Mouse (Mus musculus): ENCODE results near the gene Notch1. TPM values are rescaled to one million over a fixed set of nuclear protein-coding genes. Genes with fewer than 3 reads are reported as not detected.
A peak's percentile ranks its signal among the peaks of the same experiment; 100 is the strongest.

The Notch1 gene
- polyA plus RNA-seq, 1 experiment from 2014 or later = 47.5 TPM

DNA sequence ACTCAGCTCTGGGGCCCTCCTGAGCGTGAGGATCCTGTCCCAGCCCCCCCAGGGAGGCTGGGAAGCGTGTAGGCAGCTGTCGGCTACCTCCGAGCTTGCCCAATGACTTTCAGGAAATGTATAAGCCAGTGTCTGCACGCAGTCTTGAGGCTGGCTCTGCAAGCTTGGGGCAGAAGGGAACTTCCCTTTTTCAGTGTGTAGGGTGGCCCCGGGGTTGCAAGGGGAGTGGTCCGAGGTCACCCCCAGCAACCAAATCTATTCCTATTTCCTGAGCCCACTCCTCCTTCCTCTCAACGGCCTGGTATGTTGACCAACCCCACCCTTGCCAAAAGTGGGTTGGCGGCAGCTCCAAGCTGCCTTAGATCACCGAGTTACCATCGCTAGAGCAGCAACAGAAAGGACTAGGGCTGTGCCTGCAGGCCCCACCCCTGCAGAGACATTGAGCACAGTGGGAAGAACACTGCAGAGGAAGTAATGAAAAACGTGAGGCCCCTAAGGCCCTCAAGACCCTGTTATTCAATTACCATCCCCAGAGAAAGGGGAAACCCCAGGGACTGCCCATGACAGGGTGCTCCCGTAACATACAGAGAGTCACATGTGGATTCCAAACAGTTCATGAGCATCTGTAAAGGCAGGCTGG, 33.1 kb downstream of the Notch1 start:
- DNase-seq (ENCODE audit: low spot score, missing footprints) (no peak), ATAC-seq (ENCODE audit: low FRiP score) (no peak)
- H3K27ac ChIP-seq (ENCODE audit: low read depth, low read length) = no peak overlapping the region
- H3K27me3 ChIP-seq (ENCODE audit: control insufficient read depth, insufficient read depth, low read length) = no peaks in the 10 kb centered on the region
- peaks cover 51% of the 10 kb centered on the region for H3K36me3 ChIP-seq (ENCODE audit: control insufficient read depth, insufficient read depth, low read length)
- H3K4me1 ChIP-seq (ENCODE audit: control insufficient read depth, insufficient read depth, low read length) = peaks cover 59% of the 10 kb centered on the region
- no peaks in the 10 kb centered on the region for H3K9me3 ChIP-seq (ENCODE audit: control insufficient read depth, low read length)
- no peak overlapping the region for H3K4me2 ChIP-seq
- H3K9ac ChIP-seq (ENCODE audit: low read length) = no peak overlapping the region
- H3K4me3 ChIP-seq (ENCODE audit: low read depth, low read length) = no peak overlapping the region
- 68% methylated on average over 13 of the region's 13 CpGs for WGBS

- Histone ChIP-seq H3K4me3 (ENCODE audit: low read depth, low read length) (no peak overlapping the region), H3K9me3 (ENCODE audit: control insufficient read depth, low read length) (no peaks in the 10 kb centered on the region), H3K27me3 (ENCODE audit: control insufficient read depth, insufficient read depth, low read length) (no peaks in the 10 kb centered on the region), H3K9ac (ENCODE audit: low read length) (no peak overlapping the region), H3K27ac (ENCODE audit: low read depth, low read length) (no peak overlapping the region; the same call in 1 of the 2 replicates), H3K4me1 (ENCODE audit: control insufficient read depth, insufficient read depth, low read length) (peaks cover 55% of the 10 kb centered on the region), H3K4me2 (no peak overlapping the region), H3K36me3 (ENCODE audit: control insufficient read depth, insufficient read depth, low read length) (peaks cover 56% of the 10 kb centered on the region)
- ATAC-seq (ENCODE audit: low FRiP score) (no peak), DNase-seq (ENCODE audit: low spot score, missing footprints) (no peak)
- 93% methylated on average over 3 of the region's 3 CpGs for WGBS
These were observed 33.6 kb downstream of the Notch1 start for GRCm38 (mm10) chr2:26482824-26483223.

DNA sequence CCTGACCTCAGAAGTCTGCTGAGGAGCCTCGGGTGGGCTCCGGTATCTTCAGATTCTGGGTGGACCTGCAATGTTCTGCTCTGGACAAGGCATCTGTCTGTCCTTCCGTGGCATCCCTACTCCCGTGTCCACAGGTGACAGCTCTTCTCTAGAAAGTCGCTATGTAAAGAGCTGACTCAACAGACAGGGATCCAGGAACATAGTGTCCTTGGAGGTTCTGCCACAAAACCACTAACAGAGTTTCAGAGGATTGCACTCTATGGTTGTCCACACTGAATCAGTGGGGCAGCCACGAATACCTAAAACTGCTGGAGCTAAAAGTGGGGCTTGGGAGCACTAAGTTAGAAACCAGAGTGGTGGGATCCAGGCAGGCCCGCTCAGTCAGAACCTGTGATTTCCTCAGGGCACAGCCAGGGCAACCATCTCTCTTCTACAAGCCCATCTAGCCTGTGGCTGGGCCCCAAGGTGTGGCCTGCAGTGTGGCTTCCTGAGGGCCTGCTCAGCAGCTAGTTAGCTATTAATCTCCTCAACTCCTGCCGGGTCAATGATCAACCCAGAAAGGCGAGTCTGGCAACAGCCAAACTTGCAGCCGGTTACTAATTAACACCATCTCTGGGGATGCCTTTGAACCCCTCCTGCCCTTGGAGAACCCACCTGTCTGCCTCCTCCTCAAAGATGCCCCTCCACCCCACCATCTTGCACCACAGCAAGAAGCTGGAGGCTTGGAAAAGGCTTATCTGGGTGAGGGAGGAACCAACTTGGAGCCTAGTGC, 34.6 kb downstream of the Notch1 start:
- WGBS = 86% methylated on average over 10 of the region's 10 CpGs
- no peak for ATAC-seq (ENCODE audit: low FRiP score)
- H3K4me3 ChIP-seq (ENCODE audit: low read depth, low read length) = no peak overlapping the region

DNA sequence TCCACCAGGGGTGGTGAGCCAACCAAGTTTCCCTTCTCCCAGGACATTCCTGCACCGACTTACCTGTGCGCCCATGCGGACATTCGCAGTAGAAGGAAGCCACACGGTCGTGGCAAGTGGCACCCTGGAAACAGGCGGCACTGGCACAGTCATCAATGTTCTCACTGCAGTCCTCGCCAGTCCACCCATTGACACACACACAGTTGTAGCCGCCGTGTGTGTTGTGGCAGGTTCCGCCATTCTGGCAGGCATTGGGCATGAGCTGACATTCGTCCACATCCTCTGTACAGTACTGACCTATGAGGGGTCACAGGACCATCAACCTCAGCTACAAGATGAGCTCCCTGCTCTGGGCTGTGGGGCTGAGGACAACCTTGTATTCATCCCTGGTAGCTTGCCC, 35.6 kb downstream of the Notch1 start:
- no peak overlapping the region for H3K4me3 ChIP-seq (ENCODE audit: low read depth, low read length)
- H3K9ac ChIP-seq (ENCODE audit: low read length) = no peak overlapping the region
- no peak overlapping the region for H3K4me2 ChIP-seq
- peaks cover 43% of the 10 kb centered on the region for H3K4me1 ChIP-seq (ENCODE audit: control insufficient read depth, insufficient read depth, low read length)
- peaks cover 72% of the 10 kb centered on the region for H3K36me3 ChIP-seq (ENCODE audit: control insufficient read depth, insufficient read depth, low read length)
- H3K27me3 ChIP-seq (ENCODE audit: control insufficient read depth, insufficient read depth, low read length) = no peaks in the 10 kb centered on the region
- H3K27ac ChIP-seq (ENCODE audit: low read depth, low read length) = no peak overlapping the region
- no peak for DNase-seq (ENCODE audit: low spot score, missing footprints)
- no peak for ATAC-seq (ENCODE audit: low FRiP score)
- 93% methylated on average over 12 of the region's 12 CpGs for WGBS
- H3K9me3 ChIP-seq (ENCODE audit: control insufficient read depth, low read length) = no peaks in the 10 kb centered on the region

More for the DNA sequence above, 34.6 kb downstream of the Notch1 start:
- no peaks in the 10 kb centered on the region for H3K9me3 ChIP-seq (ENCODE audit: control insufficient read depth, low read length)
- no peak for DNase-seq (ENCODE audit: low spot score, missing footprints)
- peak overlapping the region; percentile 20; the same call in 1 of the 2 replicates for H3K27ac ChIP-seq (ENCODE audit: low read depth, low read length)
- H3K9ac ChIP-seq (ENCODE audit: low read length) = no peak overlapping the region
- H3K4me2 ChIP-seq = no peak overlapping the region
- H3K27me3 ChIP-seq (ENCODE audit: control insufficient read depth, insufficient read depth, low read length) = no peaks in the 10 kb centered on the region
- peaks cover 63% of the 10 kb centered on the region for H3K36me3 ChIP-seq (ENCODE audit: control insufficient read depth, insufficient read depth, low read length)
- H3K4me1 ChIP-seq (ENCODE audit: control insufficient read depth, insufficient read depth, low read length) = peaks cover 46% of the 10 kb centered on the region

GRCm38 (mm10) chr2:26478685-26479205, 37.7 kb downstream of the Notch1 start:
- 81% methylated on average over 2 of the region's 2 CpGs for WGBS
- Histone ChIP-seq H3K36me3 (ENCODE audit: control insufficient read depth, insufficient read depth, low read length) (peaks cover 76% of the 10 kb centered on the region), H3K9ac (ENCODE audit: low read length) (no peak overlapping the region), H3K27ac (ENCODE audit: low read depth, low read length) (peak overlapping the region; percentile 22), H3K4me2 (no peak overlapping the region), H3K4me1 (ENCODE audit: control insufficient read depth, insufficient read depth, low read length) (peaks cover 32% of the 10 kb centered on the region), H3K4me3 (ENCODE audit: low read depth, low read length) (no peak overlapping the region), H3K27me3 (ENCODE audit: control insufficient read depth, insufficient read depth, low read length) (no peaks in the 10 kb centered on the region), H3K9me3 (ENCODE audit: control insufficient read depth, low read length) (no peaks in the 10 kb centered on the region)
- peak; percentile 93 for DNase-seq (ENCODE audit: low spot score, missing footprints)
- peak; percentile 77 for ATAC-seq (ENCODE audit: low FRiP score)

DNA sequence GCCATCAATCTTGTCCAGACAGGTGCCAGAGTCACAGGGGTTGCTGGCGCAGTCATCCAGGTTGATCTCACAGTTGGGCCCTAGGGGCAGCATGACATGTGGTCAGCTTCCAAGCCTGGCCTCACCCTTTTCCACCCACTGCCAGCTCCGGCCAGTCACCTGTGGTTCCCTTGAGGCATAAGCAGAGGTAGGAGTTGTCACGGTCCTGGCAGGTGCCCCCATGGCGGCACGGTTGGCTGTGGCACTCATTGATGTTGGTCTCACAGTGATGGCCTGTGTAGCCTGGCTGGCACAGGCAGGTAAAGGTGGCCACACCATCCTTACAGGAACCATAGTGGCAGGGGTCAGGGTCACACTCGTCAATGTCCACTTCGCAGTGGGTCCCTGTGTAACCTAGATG, 38.6 kb downstream of the Notch1 start:
- no peaks in the 10 kb centered on the region for H3K27me3 ChIP-seq (ENCODE audit: control insufficient read depth, insufficient read depth, low read length)
- ATAC-seq (ENCODE audit: low FRiP score) (no peak), DNase-seq (ENCODE audit: low spot score, missing footprints) (no peak)
- H3K4me2 ChIP-seq = no peak overlapping the region
- no peaks in the 10 kb centered on the region for H3K9me3 ChIP-seq (ENCODE audit: control insufficient read depth, low read length)
- 95% methylated on average over 7 of the region's 7 CpGs for WGBS
- no peak overlapping the region for H3K4me3 ChIP-seq (ENCODE audit: low read depth, low read length)
- H3K27ac ChIP-seq (ENCODE audit: low read depth, low read length) = no peak overlapping the region
- H3K36me3 ChIP-seq (ENCODE audit: control insufficient read depth, insufficient read depth, low read length) = peaks cover 79% of the 10 kb centered on the region
- H3K4me1 ChIP-seq (ENCODE audit: control insufficient read depth, insufficient read depth, low read length) = peaks cover 31% of the 10 kb centered on the region
- no peak overlapping the region for H3K9ac ChIP-seq (ENCODE audit: low read length)

- 76% methylated on average over 13 of the region's 13 CpGs for WGBS
- peak; percentile 73 for ATAC-seq (ENCODE audit: low FRiP score)
- peak overlapping the region; percentile 37 for H3K27ac ChIP-seq (ENCODE audit: low read depth, low read length)
- no peaks in the 10 kb centered on the region for H3K27me3 ChIP-seq (ENCODE audit: control insufficient read depth, insufficient read depth, low read length)
- H3K36me3 ChIP-seq (ENCODE audit: control insufficient read depth, insufficient read depth, low read length) = peaks cover 78% of the 10 kb centered on the region
- H3K4me1 ChIP-seq (ENCODE audit: control insufficient read depth, insufficient read depth, low read length) = peaks cover 31% of the 10 kb centered on the region
- H3K4me2 ChIP-seq = no peak overlapping the region
- DNase-seq (ENCODE audit: low spot score, missing footprints) = no peak
- no peak overlapping the region for H3K4me3 ChIP-seq (ENCODE audit: low read depth, low read length)
- H3K9me3 ChIP-seq (ENCODE audit: control insufficient read depth, low read length) = no peaks in the 10 kb centered on the region
- H3K9ac ChIP-seq (ENCODE audit: low read length) = no peak overlapping the region
These were observed 40.7 kb downstream of the Notch1 start for GRCm38 (mm10) chr2:26475505-26476430.

- ATAC-seq (ENCODE audit: low FRiP score) = no peak; the same call in 1 of the 2 replicates
- no peak for DNase-seq (ENCODE audit: low spot score, missing footprints)
- Histone ChIP-seq H3K4me2 (no peak overlapping the region), H3K9ac (ENCODE audit: low read length) (no peak overlapping the region), H3K4me1 (ENCODE audit: control insufficient read depth, insufficient read depth, low read length) (peaks cover 31% of the 10 kb centered on the region), H3K9me3 (ENCODE audit: control insufficient read depth, low read length) (no peaks in the 10 kb centered on the region), H3K36me3 (ENCODE audit: control insufficient read depth, insufficient read depth, low read length) (peaks cover 80% of the 10 kb centered on the region), H3K4me3 (ENCODE audit: low read depth, low read length) (no peak overlapping the region), H3K27ac (ENCODE audit: low read depth, low read length) (peak overlapping the region; percentile 13; the same call in 1 of the 2 replicates), H3K27me3 (ENCODE audit: control insufficient read depth, insufficient read depth, low read length) (no peaks in the 10 kb centered on the region)
- 53% methylated on average over 9 of the region's 9 CpGs for WGBS
These were observed 41.5 kb downstream of the Notch1 start for GRCm38 (mm10) chr2:26474789-26475504.

Measured in midbrain, embryonic 11.5 days (tissue).